Mouse (Mus musculus) liver, embryonic 18 days (tissue): ENCODE measurements around the gene Olfr1370. TPM values are rescaled to one million over a fixed set of nuclear protein-coding genes. Genes with fewer than 3 reads are reported as not detected.

Source experiments
- polyA plus RNA-seq: library from polyadenylated mRNA; depleted of rRNA; stranded (reverse); fragments of >200 nt; gene quantifications from 2 replicates; pipeline ENCODE4 v1.2.3, GENCODE M21; 2012; rRNA removed

The Olfr1370 gene
- polyA plus RNA-seq = not detected in 2 replicates

DNA sequence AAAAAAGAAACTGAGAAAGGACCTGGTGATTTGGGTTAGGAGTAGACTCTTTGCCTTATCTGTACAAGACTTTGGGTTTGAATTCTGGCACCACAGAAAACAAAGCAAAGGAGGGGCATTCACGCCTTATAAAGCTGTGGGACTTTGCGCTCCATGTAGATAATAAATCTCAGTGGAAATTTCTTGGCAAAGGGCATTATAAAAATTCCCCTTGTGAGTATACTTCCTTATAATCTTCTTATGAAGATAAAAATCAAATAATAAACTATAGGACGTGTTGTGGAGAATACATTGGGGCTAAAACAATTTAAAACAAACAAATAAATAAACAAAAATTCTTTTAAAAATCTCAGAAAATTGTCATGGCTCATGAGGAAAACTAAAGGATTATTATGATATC lies at the start of gene Olfr1370:
Gene Olfr1370, minus strand, starts transcription at position 101 of the 400 bp plus-strand sequence.

GRCm38 (mm10) chr13:21111183-21111582 lies 36.4 kb upstream of the Olfr1370 start, which contains the start of gene Olfr1369-ps1:
Olfr1369-ps1 (plus strand) TSS chr13:21111483.

Other genes starting within 250 kb of the Olfr1370 start
- not detected in 2 replicates for gene Olfr1369-ps1, start 36.5 kb upstream of the Olfr1370 start, polyA plus RNA-seq
- not detected in 2 replicates for gene Olfr263, start 54.7 kb upstream of the Olfr1370 start, polyA plus RNA-seq
- not detected in 2 replicates for gene Olfr1368, start 70.9 kb upstream of the Olfr1370 start, polyA plus RNA-seq
- gene Trim27, start 104.5 kb upstream of the Olfr1370 start, polyA plus RNA-seq = 22.8 and 23.6 TPM in 2 replicates
- gene Gpx5, start 217.8 kb upstream of the Olfr1370 start, polyA plus RNA-seq = not detected in 2 replicates
- not detected in 2 replicates for gene Gpx6, start 237.2 kb upstream of the Olfr1370 start, polyA plus RNA-seq